Mouse (Mus musculus) forelimb bud, embryonic 11.5 days (tissue): ENCODE measurements around the gene Ren1.

Source experiments
- DNase-seq: peaks from one replicate; pipeline ENCODE4 v3.0.0-alpha.2; 2012; ENCODE audit warnings: low read depth, low spot score

The Ren1 gene

GRCm38 (mm10) chr1:133408880-133409516 lies 58.7 kb downstream of the Ren1 start:
- no peak for DNase-seq

- DNase-seq, result no peak
Measured at GRCm38 (mm10) chr1:133409786-133410185, 59.5 kb downstream of the Ren1 start.
